Mouse (Mus musculus) kidney, postnatal 25 days (tissue): ENCODE data around the gene P2rx5.

ENCODE experiments used
- DNase-seq, 2 experiments: peaks; one replicate each; pipeline ENCODE4 v3.0.0; 2021; ENCODE audit warnings: mixed read lengths in 2 of 2

The P2rx5 gene

GRCm38 (mm10) chr11:73159957-73160810 lies at the start of gene P2rx5:
Gene P2rx5, plus strand, starts transcription at chr11:73160421.
- DNase-seq: peak; percentile 75 to 88

GRCm38 (mm10) chr11:73111414-73111813 lies 48.8 kb upstream of the P2rx5 start:
- no peak for DNase-seq

- no peak for DNase-seq
Observed at GRCm38 (mm10) chr11:73126495-73126894, 33.7 kb upstream of the P2rx5 start.

GRCm38 (mm10) chr11:73131020-73131419 lies 29.2 kb upstream of the P2rx5 start:
- peak; percentile 60 to 66 for DNase-seq

GRCm38 (mm10) chr11:73132999-73133398 lies 27.2 kb upstream of the P2rx5 start:
- DNase-seq: no peak

- no peak for DNase-seq
Observed at GRCm38 (mm10) chr11:73134222-73134621, 26.0 kb upstream of the P2rx5 start.

GRCm38 (mm10) chr11:73136587-73136986 lies 23.6 kb upstream of the P2rx5 start:
- no peak for DNase-seq

DNA sequence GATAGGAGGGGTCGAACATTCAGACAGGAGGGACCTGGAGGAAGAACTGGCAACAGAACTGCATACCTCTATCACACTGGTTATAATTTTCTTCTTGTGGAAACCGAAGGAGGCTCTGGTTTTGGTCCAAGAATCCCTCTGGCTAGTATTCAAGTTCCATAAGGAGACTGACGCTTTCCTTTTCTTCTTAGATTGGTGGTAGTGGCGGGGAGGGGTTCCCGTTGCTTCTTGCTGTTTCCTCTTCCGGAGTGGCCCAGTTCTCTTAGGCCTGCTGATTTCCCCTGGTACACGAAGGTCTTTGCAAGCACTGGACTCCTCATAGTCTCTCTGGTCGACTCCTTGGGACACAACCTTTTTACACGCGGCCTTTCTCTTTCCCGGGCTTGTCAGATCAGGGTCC lies 23.1 kb upstream of the P2rx5 start:
- DNase-seq: peak in 1 of 2 experiments; percentile 19

- DNase-seq: peak; percentile 92 to 94
Observed at GRCm38 (mm10) chr11:73137591-73138501, 22.4 kb upstream of the P2rx5 start, which contains the start of gene Haspin. Gene Haspin, minus strand, starts transcription at chr11:73138294.

DNA sequence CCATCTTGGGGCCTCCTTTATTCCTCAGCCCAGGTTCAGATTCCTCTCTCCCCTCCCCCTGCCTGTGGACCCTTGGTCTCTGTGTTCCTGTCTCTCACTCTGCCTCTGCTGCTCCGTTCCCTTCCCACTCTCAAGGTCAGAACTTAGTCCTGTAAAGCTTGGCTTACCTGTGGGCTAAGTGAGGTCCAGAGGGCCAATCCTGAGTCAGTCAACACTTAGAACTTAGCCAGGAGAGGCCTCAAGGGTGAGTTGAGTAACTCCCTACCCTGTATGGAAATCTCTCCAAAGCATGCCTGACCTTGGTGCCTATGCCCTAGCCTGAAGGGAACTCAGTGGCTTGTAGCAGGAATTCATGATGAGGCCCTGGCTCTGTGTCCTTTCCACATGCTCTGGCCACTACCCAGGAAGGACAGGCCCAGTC lies 15.9 kb upstream of the P2rx5 start:
- DNase-seq: peak; percentile 41 to 84

- peak; percentile 27 to 64 for DNase-seq
Observed at GRCm38 (mm10) chr11:73146026-73146974, 13.9 kb upstream of the P2rx5 start.

- no peak for DNase-seq
Observed at GRCm38 (mm10) chr11:73146975-73147365, 13.3 kb upstream of the P2rx5 start.

GRCm38 (mm10) chr11:73148209-73148608 lies 12.0 kb upstream of the P2rx5 start:
- no peak for DNase-seq

DNA sequence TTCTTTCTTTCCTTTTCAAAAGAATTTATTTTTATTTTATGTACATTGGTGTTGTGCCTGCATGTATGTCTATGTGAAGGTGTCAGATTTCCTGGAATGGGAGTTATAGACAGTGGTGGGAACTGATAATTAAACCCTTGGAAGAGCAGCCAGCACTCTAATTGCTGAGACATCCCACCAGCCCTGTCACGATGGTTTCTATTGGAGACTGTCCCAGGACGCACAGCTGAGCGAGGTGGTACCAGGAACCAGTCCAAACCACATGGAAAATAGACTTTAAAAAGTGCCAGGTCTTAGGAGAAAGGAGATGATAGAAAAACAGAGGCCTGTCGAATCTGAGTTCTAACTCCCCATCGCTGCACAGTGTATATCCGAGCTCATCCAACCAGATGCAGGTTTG lies 5.2 kb upstream of the P2rx5 start:
- no peak for DNase-seq

GRCm38 (mm10) chr11:73160811-73161200 lies 585 bp downstream of the P2rx5 start:
- DNase-seq: peak; percentile 50 to 80

- no peak for DNase-seq
Observed at GRCm38 (mm10) chr11:73161616-73162015, 1.4 kb downstream of the P2rx5 start.

DNA sequence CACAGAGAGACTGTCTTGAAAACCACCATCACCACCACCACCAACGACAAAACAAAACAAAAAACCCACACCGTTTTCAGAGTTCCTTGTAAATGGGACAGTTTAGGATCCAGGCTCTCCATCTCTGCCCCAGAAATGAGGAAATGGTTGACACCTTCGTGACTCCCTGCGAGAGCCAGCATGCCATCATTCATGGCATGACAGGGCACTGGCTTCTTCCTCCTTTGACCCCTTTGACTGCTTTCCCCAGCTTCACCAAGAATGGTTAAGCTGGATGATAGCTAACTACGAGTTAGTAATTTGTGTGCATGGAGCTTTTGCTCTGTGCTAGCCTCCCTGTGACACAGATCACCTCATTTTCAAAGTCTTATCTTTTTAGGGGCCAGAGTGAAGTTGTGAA lies 2.1 kb downstream of the P2rx5 start:
- no peak for DNase-seq

DNA sequence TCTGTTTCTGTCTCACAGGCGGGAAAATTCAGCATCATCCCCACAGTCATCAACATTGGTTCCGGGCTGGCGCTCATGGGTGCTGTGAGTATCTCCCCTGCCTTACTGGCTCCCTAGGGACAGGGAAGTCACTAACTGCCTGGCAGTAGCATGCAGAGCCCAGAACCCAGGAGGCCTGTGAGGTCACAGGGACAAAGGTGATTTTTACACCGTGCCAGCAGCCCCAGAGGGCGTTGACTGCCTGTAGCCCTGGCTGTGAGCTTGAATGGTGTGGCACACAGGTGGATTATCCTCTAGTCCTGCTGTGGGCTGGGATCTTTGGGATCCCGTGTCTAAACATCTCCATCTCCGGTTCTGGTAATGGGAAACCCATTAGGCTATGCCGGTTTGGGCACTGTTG lies 7.8 kb downstream of the P2rx5 start:
- peak; percentile 47 to 82 for DNase-seq

DNA sequence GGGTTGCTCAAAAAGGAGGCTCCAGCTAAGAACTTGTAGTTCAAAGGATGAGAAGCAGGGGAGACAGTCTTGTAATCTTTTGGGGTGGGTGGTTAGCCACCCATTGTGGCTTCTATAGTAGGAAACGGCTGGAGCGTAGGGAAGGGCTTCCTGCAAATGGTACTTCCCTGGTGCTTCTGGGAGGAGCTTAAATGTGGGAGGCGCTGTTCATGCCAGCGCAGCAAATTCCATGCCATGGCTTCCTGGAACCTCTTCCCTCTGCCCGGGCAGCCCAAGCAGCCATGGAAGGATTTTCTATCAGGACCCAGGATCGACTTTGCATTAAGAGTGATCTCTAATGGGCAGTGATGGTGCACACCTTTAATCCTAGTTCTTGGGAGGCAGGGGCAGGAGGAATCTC lies 8.4 kb downstream of the P2rx5 start:
- DNase-seq: peak; percentile 25 to 65

DNA sequence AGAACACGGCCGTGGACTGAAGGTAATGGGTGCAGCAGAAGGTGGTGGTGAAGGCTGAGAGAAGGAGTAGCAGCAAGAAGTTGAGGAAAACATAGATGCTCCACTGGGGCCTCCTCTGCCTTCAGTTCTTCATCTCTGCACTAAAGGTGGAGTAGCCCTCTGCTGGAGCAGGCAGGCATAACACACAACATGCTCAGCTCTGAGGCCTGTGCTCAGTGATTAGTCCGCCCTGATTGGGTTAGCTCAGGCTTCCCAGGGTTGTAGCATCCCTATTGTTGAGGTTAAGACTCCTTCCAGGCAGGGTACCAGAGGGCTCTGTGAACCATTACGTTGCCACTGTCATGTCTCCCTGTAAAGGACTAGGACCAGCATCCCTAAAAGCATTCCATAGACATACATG lies 9.0 kb downstream of the P2rx5 start:
- peak; percentile 76 to 87 for DNase-seq

GRCm38 (mm10) chr11:73172186-73172585 lies 12.0 kb downstream of the P2rx5 start:
- DNase-seq: peak; percentile 94 to 95

DNA sequence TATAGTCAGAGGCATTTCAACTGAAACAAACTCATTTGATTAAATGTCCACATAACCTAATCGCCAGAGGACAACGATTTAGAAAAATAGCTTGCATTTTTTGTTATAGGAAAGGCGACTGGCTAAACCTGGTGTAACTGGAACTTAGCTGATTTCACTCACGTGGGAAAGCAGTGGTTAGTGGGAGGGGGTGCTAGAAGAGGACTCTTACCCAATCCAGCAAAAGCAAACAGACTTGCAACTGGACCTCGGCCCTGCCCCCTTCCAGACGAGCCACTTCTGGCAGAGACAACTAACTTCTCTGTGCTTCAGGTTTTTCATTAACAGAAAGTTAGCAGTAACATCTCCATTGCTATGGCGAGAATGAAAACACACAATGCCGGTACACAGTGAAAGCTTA lies 15.4 kb downstream of the P2rx5 start:
- peak; percentile 87 to 96 for DNase-seq
